Mouse (Mus musculus): ENCODE results near the gene Mtx3. TPM values are rescaled to one million over a fixed set of nuclear protein-coding genes. Genes with fewer than 3 reads are reported as not detected.

Gene Mtx3
- polyA plus RNA-seq, 1 experiment: 2.1 TPM

- TF ChIP-seq MYOG (IDR thresholded peaks at IDR 0.05; ENCODE audit: control insufficient read depth, extremely low read depth, insufficient read length): no peak
- no peak for TF ChIP-seq USF1 (IDR thresholded peaks at IDR 0.05; ENCODE audit: low read depth)
- no peak for TF ChIP-seq FOSL1 (IDR thresholded peaks at IDR 0.05; ENCODE audit: insufficient read depth, low read length, poor library complexity, severe bottlenecking)
- no peak for TF ChIP-seq CTCF (IDR thresholded peaks at IDR 0.05; ENCODE audit: control insufficient read depth, insufficient read depth, insufficient read length)
- no peak for TF ChIP-seq MAX (IDR thresholded peaks at IDR 0.05)
- TF ChIP-seq MYOD1 (IDR thresholded peaks at IDR 0.05; ENCODE audit: control insufficient read depth, insufficient read length, low read depth): no peak
- no peak for TF ChIP-seq CEBPB (IDR thresholded peaks at IDR 0.05; ENCODE audit: low read depth)
- H3K4me3 ChIP-seq (ENCODE audit: insufficient read depth, poor library complexity, severe bottlenecking): no peak overlapping the region
- no peaks in the 10 kb centered on the region for H3K27me3 ChIP-seq (ENCODE audit: control insufficient read depth, insufficient read depth, insufficient read length)
- no peaks in the 10 kb centered on the region for H3K79me2 ChIP-seq (ENCODE audit: control insufficient read depth, insufficient read depth)
- no peaks in the 10 kb centered on the region for H3K36me3 ChIP-seq (ENCODE audit: control insufficient read depth, insufficient read depth)
- H3K79me3 ChIP-seq (ENCODE audit: low read depth): no peaks in the 10 kb centered on the region
- no peak overlapping the region for H3ac ChIP-seq (ENCODE audit: control insufficient read depth, insufficient read length, low read depth)
Measured at GRCm38 (mm10) chr13:92884206-92884605, 39.6 kb downstream of the Mtx3 start.

- Histone ChIP-seq H3K79me2 (ENCODE audit: control insufficient read depth, insufficient read depth) (no peaks in the 10 kb centered on the region), H3K79me3 (ENCODE audit: low read depth) (no peaks in the 10 kb centered on the region), H3ac (ENCODE audit: control insufficient read depth, insufficient read length, low read depth) (no peak overlapping the region), H3K4me3 (ENCODE audit: insufficient read depth, poor library complexity, severe bottlenecking) (no peak overlapping the region), H3K27me3 (ENCODE audit: control insufficient read depth, insufficient read depth, insufficient read length) (no peaks in the 10 kb centered on the region), H3K36me3 (ENCODE audit: control insufficient read depth, insufficient read depth) (no peaks in the 10 kb centered on the region)
- TF ChIP-seq MAX (IDR thresholded peaks at IDR 0.05): no peak
- TF ChIP-seq CTCF (IDR thresholded peaks at IDR 0.05; ENCODE audit: control insufficient read depth, insufficient read depth, insufficient read length): no peak
- TF ChIP-seq USF1 (IDR thresholded peaks at IDR 0.05; ENCODE audit: low read depth): no peak
- no peak for TF ChIP-seq FOSL1 (IDR thresholded peaks at IDR 0.05; ENCODE audit: insufficient read depth, low read length, poor library complexity, severe bottlenecking)
- TF ChIP-seq MYOG (IDR thresholded peaks at IDR 0.05; ENCODE audit: control insufficient read depth, extremely low read depth, insufficient read length): no peak
- TF ChIP-seq MYOD1 (IDR thresholded peaks at IDR 0.05; ENCODE audit: control insufficient read depth, insufficient read length, low read depth): no peak
- no peak for TF ChIP-seq CEBPB (IDR thresholded peaks at IDR 0.05; ENCODE audit: low read depth)
Measured at GRCm38 (mm10) chr13:92884930-92885329, 40.4 kb downstream of the Mtx3 start.

- TF ChIP-seq CTCF (IDR thresholded peaks at IDR 0.05; ENCODE audit: control insufficient read depth, insufficient read depth, insufficient read length) (no peak), MYOD1 (IDR thresholded peaks at IDR 0.05; ENCODE audit: control insufficient read depth, insufficient read length, low read depth) (no peak), USF1 (IDR thresholded peaks at IDR 0.05; ENCODE audit: low read depth) (no peak), CEBPB (IDR thresholded peaks at IDR 0.05; ENCODE audit: low read depth) (no peak), MYOG (IDR thresholded peaks at IDR 0.05; ENCODE audit: control insufficient read depth, extremely low read depth, insufficient read length) (no peak), MAX (IDR thresholded peaks at IDR 0.05) (no peak), FOSL1 (IDR thresholded peaks at IDR 0.05; ENCODE audit: insufficient read depth, low read length, poor library complexity, severe bottlenecking) (no peak)
- no peaks in the 10 kb centered on the region for H3K79me3 ChIP-seq (ENCODE audit: low read depth)
- no peak overlapping the region for H3ac ChIP-seq (ENCODE audit: control insufficient read depth, insufficient read length, low read depth)
- no peaks in the 10 kb centered on the region for H3K79me2 ChIP-seq (ENCODE audit: control insufficient read depth, insufficient read depth)
- no peak overlapping the region for H3K4me3 ChIP-seq (ENCODE audit: insufficient read depth, poor library complexity, severe bottlenecking)
- no peaks in the 10 kb centered on the region for H3K36me3 ChIP-seq (ENCODE audit: control insufficient read depth, insufficient read depth)
- H3K27me3 ChIP-seq (ENCODE audit: control insufficient read depth, insufficient read depth, insufficient read length): no peaks in the 10 kb centered on the region
Measured at GRCm38 (mm10) chr13:92899087-92899486, 54.5 kb downstream of the Mtx3 start.

DNA sequence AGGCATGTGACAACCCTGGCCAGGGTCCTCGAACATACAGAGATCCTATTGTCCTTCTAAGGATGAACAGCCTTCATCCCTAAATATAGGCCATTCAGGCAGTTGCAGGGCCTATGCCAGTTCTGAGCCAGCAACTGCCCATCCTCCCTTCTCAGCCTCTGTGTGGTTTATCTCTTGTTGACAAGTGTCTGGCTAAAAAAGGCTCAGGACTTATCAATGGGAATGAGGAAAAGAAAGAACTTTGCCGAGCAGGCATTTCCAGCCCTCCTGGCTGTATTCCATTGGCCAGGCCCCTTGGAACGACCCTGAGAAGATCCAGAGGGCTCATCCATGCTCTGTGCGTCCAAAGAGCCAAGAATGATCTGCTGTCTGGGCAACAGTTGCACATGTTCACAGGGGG, 58.7 kb downstream of the Mtx3 start:
- TF ChIP-seq MAX (IDR thresholded peaks at IDR 0.05): no peak
- no peak for TF ChIP-seq MYOG (IDR thresholded peaks at IDR 0.05; ENCODE audit: control insufficient read depth, extremely low read depth, insufficient read length)
- no peak for TF ChIP-seq FOSL1 (IDR thresholded peaks at IDR 0.05; ENCODE audit: insufficient read depth, low read length, poor library complexity, severe bottlenecking)
- TF ChIP-seq CEBPB (IDR thresholded peaks at IDR 0.05; ENCODE audit: low read depth): no peak
- TF ChIP-seq CTCF (IDR thresholded peaks at IDR 0.05; ENCODE audit: control insufficient read depth, insufficient read depth, insufficient read length): no peak
- no peak for TF ChIP-seq USF1 (IDR thresholded peaks at IDR 0.05; ENCODE audit: low read depth)
- no peak for TF ChIP-seq MYOD1 (IDR thresholded peaks at IDR 0.05; ENCODE audit: control insufficient read depth, insufficient read length, low read depth)
- Histone ChIP-seq H3K79me2 (ENCODE audit: control insufficient read depth, insufficient read depth) (no peaks in the 10 kb centered on the region), H3K79me3 (ENCODE audit: low read depth) (no peaks in the 10 kb centered on the region), H3ac (ENCODE audit: control insufficient read depth, insufficient read length, low read depth) (no peak overlapping the region), H3K27me3 (ENCODE audit: control insufficient read depth, insufficient read depth, insufficient read length) (peaks cover 4% of the 10 kb centered on the region), H3K36me3 (ENCODE audit: control insufficient read depth, insufficient read depth) (no peaks in the 10 kb centered on the region), H3K4me3 (ENCODE audit: insufficient read depth, poor library complexity, severe bottlenecking) (no peak overlapping the region)

- Histone ChIP-seq H3K27me3 (ENCODE audit: control insufficient read depth, insufficient read depth, insufficient read length) (peaks cover 4% of the 10 kb centered on the region), H3K79me2 (ENCODE audit: control insufficient read depth, insufficient read depth) (no peaks in the 10 kb centered on the region), H3ac (ENCODE audit: control insufficient read depth, insufficient read length, low read depth) (no peak overlapping the region), H3K36me3 (ENCODE audit: control insufficient read depth, insufficient read depth) (no peaks in the 10 kb centered on the region), H3K79me3 (ENCODE audit: low read depth) (no peaks in the 10 kb centered on the region), H3K4me3 (ENCODE audit: insufficient read depth, poor library complexity, severe bottlenecking) (no peak overlapping the region)
- no peak for TF ChIP-seq MYOD1 (IDR thresholded peaks at IDR 0.05; ENCODE audit: control insufficient read depth, insufficient read length, low read depth)
- no peak for TF ChIP-seq CTCF (IDR thresholded peaks at IDR 0.05; ENCODE audit: control insufficient read depth, insufficient read depth, insufficient read length)
- no peak for TF ChIP-seq USF1 (IDR thresholded peaks at IDR 0.05; ENCODE audit: low read depth)
- no peak for TF ChIP-seq MYOG (IDR thresholded peaks at IDR 0.05; ENCODE audit: control insufficient read depth, extremely low read depth, insufficient read length)
- TF ChIP-seq MAX (IDR thresholded peaks at IDR 0.05): no peak
- no peak for TF ChIP-seq CEBPB (IDR thresholded peaks at IDR 0.05; ENCODE audit: low read depth)
- TF ChIP-seq FOSL1 (IDR thresholded peaks at IDR 0.05; ENCODE audit: insufficient read depth, low read length, poor library complexity, severe bottlenecking): no peak
Measured at GRCm38 (mm10) chr13:92905944-92906343, 61.4 kb downstream of the Mtx3 start.

- no peak for TF ChIP-seq USF1 (IDR thresholded peaks at IDR 0.05; ENCODE audit: low read depth)
- TF ChIP-seq FOSL1 (IDR thresholded peaks at IDR 0.05; ENCODE audit: insufficient read depth, low read length, poor library complexity, severe bottlenecking): no peak
- no peak for TF ChIP-seq MAX (IDR thresholded peaks at IDR 0.05)
- TF ChIP-seq CTCF (IDR thresholded peaks at IDR 0.05; ENCODE audit: control insufficient read depth, insufficient read depth, insufficient read length): no peak
- no peak for TF ChIP-seq MYOG (IDR thresholded peaks at IDR 0.05; ENCODE audit: control insufficient read depth, extremely low read depth, insufficient read length)
- no peak for TF ChIP-seq MYOD1 (IDR thresholded peaks at IDR 0.05; ENCODE audit: control insufficient read depth, insufficient read length, low read depth)
- TF ChIP-seq CEBPB (IDR thresholded peaks at IDR 0.05; ENCODE audit: low read depth): no peak
- H3K27me3 ChIP-seq (ENCODE audit: control insufficient read depth, insufficient read depth, insufficient read length): peaks cover 4% of the 10 kb centered on the region
Measured at GRCm38 (mm10) chr13:92907366-92907765, 62.8 kb downstream of the Mtx3 start.

More at GRCm38 (mm10) chr13:92907366-92907765, 62.8 kb downstream of the Mtx3 start:
- Histone ChIP-seq H3K79me2 (ENCODE audit: control insufficient read depth, insufficient read depth) (no peaks in the 10 kb centered on the region), H3ac (ENCODE audit: control insufficient read depth, insufficient read length, low read depth) (no peak overlapping the region), H3K79me3 (ENCODE audit: low read depth) (no peaks in the 10 kb centered on the region), H3K4me3 (ENCODE audit: insufficient read depth, poor library complexity, severe bottlenecking) (no peak overlapping the region), H3K36me3 (ENCODE audit: control insufficient read depth, insufficient read depth) (no peaks in the 10 kb centered on the region)
